Mouse (Mus musculus): ENCODE data around the gene Carmil1. TPM values are rescaled to one million over a fixed set of nuclear protein-coding genes. Genes with fewer than 3 reads are reported as not detected.

The Carmil1 gene
- polyA plus RNA-seq, 1 experiment = 29.1 TPM

GRCm38 (mm10) chr13:24260751-24261591 is 19.6 kb downstream of the Carmil1 start:
- TF ChIP-seq CTCF (IDR thresholded peaks at IDR 0.05; ENCODE audit: borderline replicate concordance, insufficient read depth, low read length) (no peak), POLR2A (IDR thresholded peaks at IDR 0.05; ENCODE audit: low read depth, low read length) (no peak)
- no peak overlapping the region for H3K27ac ChIP-seq (ENCODE audit: insufficient read depth, low read length)
- no peak overlapping the region for H3K4me3 ChIP-seq (ENCODE audit: insufficient read depth, low read length)
- H3K4me1 ChIP-seq (ENCODE audit: control insufficient read depth, insufficient read depth, low read length) = 0 out of 2 replicates have a peak, but pooled peaks cover 2% of the 10 kb centered on the region

GRCm38 (mm10) chr13:24257809-24258208 is 22.8 kb downstream of the Carmil1 start:
- H3K4me1 ChIP-seq (ENCODE audit: control insufficient read depth, insufficient read depth, low read length) = 0 out of 2 replicates have a peak, but pooled peaks cover 2% of the 10 kb centered on the region
- TF ChIP-seq POLR2A (IDR thresholded peaks at IDR 0.05; ENCODE audit: low read depth, low read length) (no peak), CTCF (IDR thresholded peaks at IDR 0.05; ENCODE audit: borderline replicate concordance, insufficient read depth, low read length) (no peak)
- H3K27ac ChIP-seq (ENCODE audit: insufficient read depth, low read length) = no peak overlapping the region
- no peak overlapping the region for H3K4me3 ChIP-seq (ENCODE audit: insufficient read depth, low read length)

- Histone ChIP-seq H3K4me3 (ENCODE audit: insufficient read depth, low read length) (no peak overlapping the region), H3K27ac (ENCODE audit: insufficient read depth, low read length) (no peak overlapping the region), H3K4me1 (ENCODE audit: control insufficient read depth, insufficient read depth, low read length) (0 out of 2 replicates have a peak, but pooled peaks cover 4% of the 10 kb centered on the region)
- 0 out of 2 replicates have a peak, but pooled peaks have one; percentile 10 for TF ChIP-seq CTCF (IDR thresholded peaks at IDR 0.05; ENCODE audit: borderline replicate concordance, insufficient read depth, low read length)
- no peak for TF ChIP-seq POLR2A (IDR thresholded peaks at IDR 0.05; ENCODE audit: low read depth, low read length)
These were observed 26.6 kb downstream of the Carmil1 start for GRCm38 (mm10) chr13:24253989-24254388.

GRCm38 (mm10) chr13:24253551-24253950 is 27.0 kb downstream of the Carmil1 start:
- TF ChIP-seq POLR2A (IDR thresholded peaks at IDR 0.05; ENCODE audit: low read depth, low read length) (no peak), CTCF (IDR thresholded peaks at IDR 0.05; ENCODE audit: borderline replicate concordance, insufficient read depth, low read length) (no peak)
- no peak overlapping the region for H3K27ac ChIP-seq (ENCODE audit: insufficient read depth, low read length)
- 0 out of 2 replicates have a peak, but pooled peaks cover 4% of the 10 kb centered on the region for H3K4me1 ChIP-seq (ENCODE audit: control insufficient read depth, insufficient read depth, low read length)
- no peak overlapping the region for H3K4me3 ChIP-seq (ENCODE audit: insufficient read depth, low read length)

DNA sequence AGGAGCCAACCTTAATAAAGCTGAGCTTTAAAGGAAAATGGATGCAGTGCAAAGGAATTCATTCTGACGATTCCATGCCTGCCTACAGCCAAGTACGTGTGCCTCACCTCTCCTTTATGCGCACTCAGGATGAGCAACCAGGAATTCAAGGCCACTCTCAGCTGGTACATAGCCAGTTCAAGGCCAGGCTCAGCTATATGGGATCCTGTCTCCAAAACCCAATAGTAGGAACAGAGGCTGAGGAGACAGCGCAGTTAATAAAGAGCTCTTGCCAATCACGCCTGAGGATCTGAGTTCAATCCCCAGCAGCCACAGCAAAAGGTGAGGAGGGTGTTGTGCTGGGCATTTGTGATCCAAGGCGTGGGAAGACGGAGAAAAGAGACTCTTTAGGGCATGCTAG is 29.4 kb downstream of the Carmil1 start:
- TF ChIP-seq CTCF (IDR thresholded peaks at IDR 0.05; ENCODE audit: borderline replicate concordance, insufficient read depth, low read length) (no peak), POLR2A (IDR thresholded peaks at IDR 0.05; ENCODE audit: low read depth, low read length) (no peak)
- no peak overlapping the region for H3K4me3 ChIP-seq (ENCODE audit: insufficient read depth, low read length)
- 0 out of 2 replicates have a peak, but pooled peaks cover 4% of the 10 kb centered on the region for H3K4me1 ChIP-seq (ENCODE audit: control insufficient read depth, insufficient read depth, low read length)
- no peak overlapping the region for H3K27ac ChIP-seq (ENCODE audit: insufficient read depth, low read length)

- H3K27ac ChIP-seq (ENCODE audit: insufficient read depth, low read length) = peak overlapping the region; percentile 86
- 0 out of 2 replicates have a peak, but pooled peaks cover 4% of the 10 kb centered on the region for H3K4me1 ChIP-seq (ENCODE audit: control insufficient read depth, insufficient read depth, low read length)
- H3K4me3 ChIP-seq (ENCODE audit: insufficient read depth, low read length) = no peak overlapping the region
- no peak for TF ChIP-seq POLR2A (IDR thresholded peaks at IDR 0.05; ENCODE audit: low read depth, low read length)
- TF ChIP-seq CTCF (IDR thresholded peaks at IDR 0.05; ENCODE audit: borderline replicate concordance, insufficient read depth, low read length) = no peak
These were observed 32.7 kb downstream of the Carmil1 start for GRCm38 (mm10) chr13:24247928-24248327.

- Histone ChIP-seq H3K4me3 (ENCODE audit: insufficient read depth, low read length) (no peak overlapping the region), H3K4me1 (ENCODE audit: control insufficient read depth, insufficient read depth, low read length) (0 out of 2 replicates have a peak, but pooled peaks cover 4% of the 10 kb centered on the region), H3K27ac (ENCODE audit: insufficient read depth, low read length) (peak overlapping the region; percentile 86)
- TF ChIP-seq POLR2A (IDR thresholded peaks at IDR 0.05; ENCODE audit: low read depth, low read length) (no peak), CTCF (IDR thresholded peaks at IDR 0.05; ENCODE audit: borderline replicate concordance, insufficient read depth, low read length) (no peak)
These were observed 33.2 kb downstream of the Carmil1 start for GRCm38 (mm10) chr13:24247441-24247840.

- no peak for TF ChIP-seq CTCF (IDR thresholded peaks at IDR 0.05; ENCODE audit: borderline replicate concordance, insufficient read depth, low read length)
- TF ChIP-seq POLR2A (IDR thresholded peaks at IDR 0.05; ENCODE audit: low read depth, low read length) = no peak
- H3K4me1 ChIP-seq (ENCODE audit: control insufficient read depth, insufficient read depth, low read length) = 0 out of 2 replicates have a peak, but pooled peaks cover 4% of the 10 kb centered on the region
- no peak overlapping the region for H3K27ac ChIP-seq (ENCODE audit: insufficient read depth, low read length)
- H3K4me3 ChIP-seq (ENCODE audit: insufficient read depth, low read length) = no peak overlapping the region
These were observed 34.3 kb downstream of the Carmil1 start for GRCm38 (mm10) chr13:24246266-24246665.

DNA sequence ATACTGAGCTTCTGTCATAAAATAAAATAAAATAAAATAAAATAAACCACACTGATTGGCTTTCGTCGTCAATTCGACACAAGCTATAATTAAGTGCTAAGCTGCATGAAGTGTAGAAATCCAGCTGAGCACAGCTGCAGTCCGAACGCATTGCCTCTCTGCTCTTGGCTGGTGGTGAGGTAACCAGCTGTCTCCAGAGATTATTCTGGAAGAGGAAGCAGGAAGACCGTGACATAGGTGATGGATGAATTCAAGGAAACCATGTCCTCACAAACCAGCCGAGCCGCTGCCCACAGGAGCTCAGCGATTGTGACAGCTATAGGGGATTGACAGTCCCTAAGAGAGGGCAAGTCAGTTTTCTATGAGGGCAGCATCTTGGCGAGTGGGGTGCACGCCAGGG is 36.0 kb downstream of the Carmil1 start:
- Histone ChIP-seq H3K4me1 (ENCODE audit: control insufficient read depth, insufficient read depth, low read length) (no peaks in the 10 kb centered on the region), H3K27ac (ENCODE audit: insufficient read depth, low read length) (no peak overlapping the region), H3K4me3 (ENCODE audit: insufficient read depth, low read length) (no peak overlapping the region)
- no peak for TF ChIP-seq CTCF (IDR thresholded peaks at IDR 0.05; ENCODE audit: borderline replicate concordance, insufficient read depth, low read length)
- TF ChIP-seq POLR2A (IDR thresholded peaks at IDR 0.05; ENCODE audit: low read depth, low read length) = no peak

DNA sequence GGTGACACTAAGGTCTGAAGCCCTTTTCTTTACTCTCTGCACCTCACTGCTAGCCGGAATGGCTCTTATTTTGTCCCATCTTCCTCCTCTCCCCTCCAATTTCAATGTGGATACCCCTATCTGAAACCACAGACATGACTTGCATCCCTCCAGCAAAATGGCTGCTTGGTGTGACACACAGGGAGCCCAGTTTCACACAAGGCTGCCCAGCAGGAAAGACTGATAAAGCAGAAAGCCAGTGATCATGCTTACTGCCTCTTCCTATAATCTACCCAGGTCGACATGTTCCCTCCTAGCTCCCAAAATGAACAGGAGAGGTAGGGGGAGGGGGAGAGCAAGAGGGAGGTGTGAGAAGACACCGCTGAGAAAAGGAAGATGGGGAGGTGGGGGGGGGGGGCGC is 36.6 kb downstream of the Carmil1 start:
- H3K27ac ChIP-seq (ENCODE audit: insufficient read depth, low read length) = no peak overlapping the region
- no peak overlapping the region for H3K4me3 ChIP-seq (ENCODE audit: insufficient read depth, low read length)
- no peak for TF ChIP-seq POLR2A (IDR thresholded peaks at IDR 0.05; ENCODE audit: low read depth, low read length)
- no peak for TF ChIP-seq CTCF (IDR thresholded peaks at IDR 0.05; ENCODE audit: borderline replicate concordance, insufficient read depth, low read length)
- H3K4me1 ChIP-seq (ENCODE audit: control insufficient read depth, insufficient read depth, low read length) = no peaks in the 10 kb centered on the region
